Mouse (Mus musculus) ES-Bruce4 (cell line): ENCODE measurements around the gene Slc13a5. TPM values are rescaled to one million over a fixed set of nuclear protein-coding genes. Genes with fewer than 3 reads are reported as not detected.

ENCODE experiments used
- H3K27ac ChIP-seq: 2 replicates; pipeline ENCODE4 v1.5.1; 2012; ENCODE audit warnings: low read length, inconsistent platforms; ENCODE audit not compliant: insufficient read depth
- H3K27me3 ChIP-seq: 2 replicates; pipeline ENCODE4 v1.6.1; 2012; ENCODE audit warnings: mild to moderate bottlenecking, low read length, inconsistent platforms; ENCODE audit not compliant: control insufficient read depth, poor library complexity, insufficient read depth, severe bottlenecking
- H3K36me3 ChIP-seq: 2 replicates; pipeline ENCODE4 v1.6.1; 2012; ENCODE audit warnings: inconsistent platforms, mild to moderate bottlenecking, low read length, moderate library complexity; ENCODE audit not compliant: control insufficient read depth, poor library complexity, insufficient read depth, severe bottlenecking
- H3K4me1 ChIP-seq: one replicate; pipeline ENCODE4 v1.8.1; 2011; ENCODE audit warnings: low read length; ENCODE audit not compliant: control insufficient read depth, insufficient read depth
- H3K4me3 ChIP-seq: 2 replicates; pipeline ENCODE4 v1.5.1; 2011; ENCODE audit warnings: low read depth, mild to moderate bottlenecking, low read length
- H3K9ac ChIP-seq: 2 replicates; pipeline ENCODE4 v1.6.1; 2012; ENCODE audit warnings: low read depth, mild to moderate bottlenecking, inconsistent platforms; ENCODE audit not compliant: poor library complexity, severe bottlenecking
- H3K9me3 ChIP-seq: replicated peaks from 2 replicates; pipeline ENCODE4 v1.6.1; 2012; ENCODE audit warnings: mild to moderate bottlenecking, low read length, inconsistent platforms; ENCODE audit not compliant: control insufficient read depth, poor library complexity, insufficient read depth, severe bottlenecking
- CTCF ChIP-seq: IDR thresholded peaks from one replicate; pipeline ENCODE4 v1.8.1; 2011; ENCODE audit warnings: low read depth, low read length
- EP300 ChIP-seq: IDR thresholded peaks from 2 replicates; pipeline ENCODE4 v1.6.1; 2011; ENCODE audit warnings: low read depth, low read length; ENCODE audit not compliant: insufficient read depth
- POLR2A ChIP-seq: IDR thresholded peaks from one replicate; pipeline ENCODE4 v1.8.1; 2011; ENCODE audit warnings: low read length; ENCODE audit not compliant: insufficient read depth
- polyA plus RNA-seq: library from polyadenylated mRNA; stranded (reverse); fragments of >200 nt; gene quantifications from 2 replicates; pipeline ENCODE4 v1.2.4, GENCODE M21; 2011; ENCODE audit warnings: low read depth; ENCODE audit not compliant: missing spikeins, insufficient read depth, insufficient read length

Slc13a5 gene
- polyA plus RNA-seq, 1 experiment, result 0.31 TPM

DNA sequence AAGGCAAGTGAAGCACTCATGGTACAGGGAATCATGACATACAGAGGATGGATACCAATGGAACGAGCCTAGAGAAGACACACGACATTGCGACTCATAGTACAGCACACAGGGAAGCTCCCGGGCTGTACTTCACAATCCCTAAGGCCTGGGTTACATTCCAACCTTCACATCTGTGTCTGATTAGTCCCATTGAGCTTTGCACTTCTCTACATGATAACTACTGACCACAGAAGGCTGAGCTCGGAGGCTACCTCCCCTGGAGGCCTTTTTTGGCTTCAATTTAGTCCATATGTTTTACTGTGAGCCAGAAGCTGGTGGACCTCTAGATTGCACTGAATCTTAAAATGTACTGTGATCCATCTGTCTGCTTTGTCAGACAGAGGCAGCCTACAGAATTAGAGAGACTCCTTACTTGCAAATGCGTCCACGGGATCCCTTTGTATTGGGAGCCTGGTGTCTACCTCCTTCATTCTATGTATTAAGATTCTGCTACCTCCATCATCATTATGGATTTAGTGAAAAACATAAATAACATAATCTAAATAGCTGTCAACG lies 21.7 kb downstream of the Slc13a5 start:
- Histone ChIP-seq H3K9me3 (no peaks in the 10 kb centered on the region), H3K27me3 (no peaks in the 10 kb centered on the region), H3K4me1 (no peaks in the 10 kb centered on the region), H3K27ac (no peak overlapping the region), H3K36me3 (no peaks in the 10 kb centered on the region), H3K4me3 (no peak overlapping the region), H3K9ac (no peak overlapping the region)
- TF ChIP-seq EP300, result no peak
- TF ChIP-seq CTCF, result no peak
- no peak for TF ChIP-seq POLR2A

DNA sequence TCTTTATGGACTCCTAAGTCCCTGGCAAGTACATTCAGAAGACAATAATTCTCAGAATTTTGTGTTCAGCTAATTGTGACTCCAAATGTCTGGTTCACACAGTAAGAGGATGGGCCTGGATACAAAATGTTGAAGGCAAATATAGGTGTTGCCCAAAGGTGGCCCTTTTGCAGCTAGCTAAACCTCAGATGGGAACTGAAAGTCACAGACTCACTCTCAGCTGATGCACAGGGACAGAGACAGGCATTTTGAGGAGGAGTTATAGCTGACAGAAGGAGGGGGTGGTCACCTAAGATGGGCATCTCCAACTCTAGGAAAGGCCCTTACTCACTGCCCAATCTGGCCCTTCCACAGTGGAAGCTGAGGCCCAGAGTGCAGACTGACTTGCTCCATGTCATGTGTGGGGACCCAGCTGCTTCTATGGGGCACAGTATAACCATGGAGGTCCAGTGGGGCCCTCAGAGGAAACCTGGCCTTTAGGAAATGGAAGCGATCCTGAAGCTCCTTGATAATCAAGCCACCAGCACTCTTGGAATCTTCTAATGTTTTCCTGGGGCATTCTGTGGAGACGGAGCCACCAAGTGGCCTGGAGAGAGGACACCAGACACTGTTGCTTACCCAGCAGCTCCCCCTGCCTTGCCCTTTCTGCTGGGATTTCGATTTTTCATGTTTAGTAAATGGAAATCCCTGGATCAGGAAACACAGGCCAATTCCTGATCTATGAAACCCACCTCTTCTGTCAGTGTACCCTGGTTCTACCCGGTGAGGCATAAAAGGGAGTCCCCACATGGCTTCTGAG lies 26.8 kb downstream of the Slc13a5 start:
- H3K36me3 ChIP-seq, result no peaks in the 10 kb centered on the region
- no peak overlapping the region for H3K9ac ChIP-seq
- no peak for TF ChIP-seq POLR2A
- no peak for TF ChIP-seq EP300
- no peak for TF ChIP-seq CTCF
- no peak overlapping the region for H3K4me3 ChIP-seq
- H3K9me3 ChIP-seq, result no peaks in the 10 kb centered on the region
- no peak overlapping the region for H3K27ac ChIP-seq
- H3K27me3 ChIP-seq, result no peaks in the 10 kb centered on the region
- no peaks in the 10 kb centered on the region for H3K4me1 ChIP-seq

DNA sequence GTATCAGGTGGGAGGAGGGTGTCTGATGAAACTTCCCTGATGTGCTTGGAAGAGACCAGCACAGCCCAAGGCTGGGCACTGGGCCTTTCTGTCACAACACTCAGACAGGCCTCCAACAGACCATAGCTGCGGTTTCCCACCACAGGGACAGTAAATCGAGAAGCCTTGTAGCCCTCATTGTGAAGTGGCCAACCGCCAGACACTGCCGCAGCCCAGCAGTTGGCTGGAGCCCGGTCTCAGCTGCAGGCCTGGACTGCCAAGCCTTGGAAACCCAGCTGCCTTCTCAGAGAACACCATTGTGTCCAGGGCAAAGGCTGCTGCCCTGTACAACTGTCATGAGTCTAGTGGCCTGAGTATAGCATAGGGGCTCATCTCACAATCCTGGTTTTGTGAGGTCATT lies 33.0 kb downstream of the Slc13a5 start:
- Histone ChIP-seq H3K4me1 (no peaks in the 10 kb centered on the region), H3K27me3 (no peaks in the 10 kb centered on the region), H3K4me3 (no peak overlapping the region), H3K36me3 (no peaks in the 10 kb centered on the region), H3K9ac (no peak overlapping the region), H3K27ac (no peak overlapping the region), H3K9me3 (no peaks in the 10 kb centered on the region)
- no peak for TF ChIP-seq POLR2A
- TF ChIP-seq EP300, result no peak
- no peak for TF ChIP-seq CTCF

- Histone ChIP-seq H3K9ac (no peak overlapping the region), H3K4me1 (no peaks in the 10 kb centered on the region), H3K27ac (no peak overlapping the region), H3K4me3 (no peak overlapping the region), H3K36me3 (no peaks in the 10 kb centered on the region), H3K27me3 (no peaks in the 10 kb centered on the region), H3K9me3 (no peaks in the 10 kb centered on the region)
- TF ChIP-seq EP300 (no peak), POLR2A (no peak), CTCF (no peak)
Observed at GRCm38 (mm10) chr11:72232991-72233390, 34.0 kb downstream of the Slc13a5 start.

GRCm38 (mm10) chr11:72232068-72232467 lies 35.0 kb downstream of the Slc13a5 start:
- H3K4me1 ChIP-seq, result no peaks in the 10 kb centered on the region
- TF ChIP-seq POLR2A (no peak), EP300 (no peak), CTCF (no peak)
- no peak overlapping the region for H3K27ac ChIP-seq
- H3K9ac ChIP-seq, result no peak overlapping the region
- H3K27me3 ChIP-seq, result no peaks in the 10 kb centered on the region
- H3K36me3 ChIP-seq, result no peaks in the 10 kb centered on the region
- H3K4me3 ChIP-seq, result no peak overlapping the region
- H3K9me3 ChIP-seq, result no peaks in the 10 kb centered on the region

GRCm38 (mm10) chr11:72228513-72228912 lies 38.5 kb downstream of the Slc13a5 start:
- Histone ChIP-seq H3K27me3 (no peaks in the 10 kb centered on the region), H3K9ac (no peak overlapping the region), H3K9me3 (no peaks in the 10 kb centered on the region), H3K4me1 (peaks cover 2% of the 10 kb centered on the region), H3K4me3 (no peak overlapping the region), H3K27ac (no peak overlapping the region), H3K36me3 (no peaks in the 10 kb centered on the region)
- no peak for TF ChIP-seq EP300
- TF ChIP-seq POLR2A, result no peak
- no peak for TF ChIP-seq CTCF
